Mouse (Mus musculus) cerebellum, postnatal 10 days (tissue): ENCODE data around the gene Ltb.
"Not testable (repeated sequence)": the region's sequence is repeated elsewhere in the genome, so short reads cannot be mapped to it uniquely, and the experiment has no call there.

Experiments
- DNase-seq, 2 experiments: peaks; one replicate each; pipeline ENCODE4 v3.0.0; 2021; ENCODE audit warnings: mixed read lengths in 2 of 2

Ltb gene

GRCm38 (mm10) chr17:35232043-35232442 lies 37.8 kb downstream of the Ltb start:
- peak; percentile 92 to 96 for DNase-seq

GRCm38 (mm10) chr17:35232659-35233058 lies 38.4 kb downstream of the Ltb start:
- DNase-seq: no peak

GRCm38 (mm10) chr17:35233114-35233980 lies 39.1 kb downstream of the Ltb start, which contains the start of gene Atp6v1g2:
Gene Atp6v1g2, plus strand, starts transcription at chr17:35233660.
- DNase-seq: peak in 1 of 2 experiments; percentile 11

GRCm38 (mm10) chr17:35234090-35234489 lies 39.9 kb downstream of the Ltb start:
- not testable (repeated sequence) for DNase-seq

- peak; percentile 53 to 54 for DNase-seq
These were observed 40.7 kb downstream of the Ltb start for GRCm38 (mm10) chr17:35234903-35235302.

GRCm38 (mm10) chr17:35235614-35236389 lies 41.6 kb downstream of the Ltb start, which contains the start of gene Nfkbil1:
Gene Nfkbil1, minus strand, starts transcription at chr17:35235792.
- DNase-seq: peak; percentile 93 to 95

- DNase-seq: peak; percentile 100
These were observed 42.1 kb downstream of the Ltb start for GRCm38 (mm10) chr17:35236390-35236746.

GRCm38 (mm10) chr17:35236996-35237395 lies 42.8 kb downstream of the Ltb start:
- peak; percentile 44 to 54 for DNase-seq

- DNase-seq: peak in 1 of 2 experiments; percentile 30
These were observed 43.3 kb downstream of the Ltb start for GRCm38 (mm10) chr17:35237504-35237903.

- DNase-seq: no peak
These were observed 45.5 kb downstream of the Ltb start for GRCm38 (mm10) chr17:35239700-35240099.

- DNase-seq: no peak
These were observed 46.4 kb downstream of the Ltb start for GRCm38 (mm10) chr17:35240384-35241304.

- peak; percentile 96 to 98 for DNase-seq
These were observed 47.2 kb downstream of the Ltb start, which contains the start of gene Ddx39b for GRCm38 (mm10) chr17:35241305-35242014. Gene Ddx39b, plus strand, starts transcription at chr17:35241746.

- peak; percentile 70 to 76 for DNase-seq
These were observed 48.0 kb downstream of the Ltb start for GRCm38 (mm10) chr17:35242015-35242941.

- peak; percentile 89 to 90 for DNase-seq
These were observed 48.8 kb downstream of the Ltb start for GRCm38 (mm10) chr17:35243086-35243485.

GRCm38 (mm10) chr17:35244999-35245398 lies 50.8 kb downstream of the Ltb start:
- no peak for DNase-seq
